Mouse (Mus musculus) CD8-positive naive resting alpha-beta T cell, adult 57 days (primary cell): ENCODE results near the gene 8030474K03Rik. TPM values are rescaled to one million over a fixed set of nuclear protein-coding genes. Genes with fewer than 3 reads are reported as not detected.

Experiments used
- total RNA-seq: library from RNA; stranded (reverse); gene quantifications from one replicate; pipeline ENCODE4 v1.2.4, GENCODE M21; 2023

The 8030474K03Rik gene
- not detected for total RNA-seq

GRCm38 (mm10) chrX:101794342-101794741, at the start of gene 8030474K03Rik, which contains the start of gene Gm4779:
TSS of gene 8030474K03Rik (plus strand) at chrX:101794656.
TSS of gene Gm4779 (minus strand) at chrX:101794423.

Other genes with a start within 250 kb of the 8030474K03Rik start
- gene Ogt, start 154.6 kb upstream of the 8030474K03Rik start, total RNA-seq, result 201 TPM
- 1.8 TPM for gene Cxcr3, start 60.4 kb upstream of the 8030474K03Rik start, total RNA-seq
- not detected for gene Gm4779, start 233 bp upstream of the 8030474K03Rik start, total RNA-seq
- 0.61 TPM for gene Nhsl2, start 54.7 kb downstream of the 8030474K03Rik start, total RNA-seq